Mouse (Mus musculus): ENCODE measurements around the gene Cldnd2.
"Not testable (repeated sequence)": the region's sequence is repeated elsewhere in the genome, so short reads cannot be mapped to it uniquely, and the experiment has no call there.

Cldnd2 gene

DNA sequence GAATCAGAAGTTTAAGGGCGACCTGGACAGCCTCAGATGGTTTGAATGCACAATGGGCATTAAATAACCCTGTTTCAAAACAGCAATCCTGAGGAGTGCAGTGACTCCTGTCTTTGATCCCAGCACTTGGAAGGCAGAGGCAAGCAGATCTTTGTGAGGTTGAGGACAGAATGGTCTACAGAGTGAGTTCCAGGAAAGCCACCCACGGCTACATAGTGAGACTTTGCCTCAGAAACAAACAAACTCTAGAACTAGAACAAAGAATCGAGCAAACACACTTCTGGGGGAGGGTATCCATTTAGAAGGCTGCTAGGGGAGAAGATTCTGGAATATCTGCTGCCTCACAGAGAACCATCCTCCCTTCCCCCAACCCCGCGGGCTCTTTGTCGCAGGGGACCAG lies at the start of gene Cldnd2:
Cldnd2 (plus strand) TSS at position 301 of the 400 bp plus-strand sequence.
- in situ Hi-C loops (cut with MboI): no loop called here

DNA sequence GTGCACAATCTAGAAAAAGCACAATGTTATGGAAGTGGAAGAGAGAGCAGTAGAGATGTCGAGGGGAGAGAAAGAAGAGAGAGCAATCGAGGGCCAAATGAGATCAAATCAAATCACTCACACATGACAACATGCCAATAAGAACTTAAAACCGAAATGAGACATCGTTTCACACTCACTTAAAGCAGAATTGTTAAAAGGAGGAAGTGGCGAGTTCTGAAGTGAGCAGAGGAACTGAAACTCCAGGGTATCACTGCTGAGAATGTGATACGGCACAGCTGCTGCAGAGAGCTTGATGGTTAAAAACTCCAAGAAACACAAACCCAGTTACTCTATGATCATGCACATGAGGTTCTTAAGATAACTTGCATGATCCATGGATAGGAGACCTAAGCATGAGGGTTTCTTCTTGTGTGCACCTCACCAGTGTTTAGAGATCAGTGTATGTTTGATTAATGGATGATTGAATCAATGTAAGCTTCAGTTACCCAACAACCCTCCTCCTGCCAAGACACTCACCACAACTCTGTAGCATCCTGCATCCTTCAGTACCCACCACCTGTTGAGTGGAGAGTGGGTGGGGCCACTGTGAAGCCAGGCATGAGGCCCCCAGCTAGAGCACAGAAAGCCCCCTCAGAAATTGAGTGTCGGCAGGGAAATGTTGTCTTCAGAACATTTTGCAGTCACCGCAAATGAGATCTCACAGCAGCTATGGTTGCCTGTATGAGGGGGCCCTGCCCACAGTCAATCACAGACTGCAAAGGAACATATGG lies 48.0 kb upstream of the Cldnd2 start:
- in situ Hi-C loops (cut with MboI): no loop called here

DNA sequence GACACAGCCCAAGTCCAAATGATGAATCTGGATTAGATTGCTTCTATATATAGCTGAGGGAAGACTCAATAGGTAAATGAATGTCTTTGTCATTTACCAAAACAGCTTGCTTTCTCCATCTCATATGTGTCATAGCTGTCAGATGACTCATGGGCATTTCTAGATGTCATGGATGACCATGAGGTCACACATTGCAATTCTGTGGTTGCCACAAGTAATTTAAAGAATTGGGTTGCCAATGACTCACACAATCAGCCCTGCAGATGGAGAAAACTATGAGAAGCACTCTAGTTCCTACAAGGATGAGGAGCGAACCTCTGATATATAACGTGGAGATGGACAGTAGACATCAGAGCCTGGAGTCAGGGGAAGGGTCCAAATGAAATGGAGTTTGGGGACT lies 41.1 kb upstream of the Cldnd2 start:
- in situ Hi-C loops (cut with MboI): no loop called here

DNA sequence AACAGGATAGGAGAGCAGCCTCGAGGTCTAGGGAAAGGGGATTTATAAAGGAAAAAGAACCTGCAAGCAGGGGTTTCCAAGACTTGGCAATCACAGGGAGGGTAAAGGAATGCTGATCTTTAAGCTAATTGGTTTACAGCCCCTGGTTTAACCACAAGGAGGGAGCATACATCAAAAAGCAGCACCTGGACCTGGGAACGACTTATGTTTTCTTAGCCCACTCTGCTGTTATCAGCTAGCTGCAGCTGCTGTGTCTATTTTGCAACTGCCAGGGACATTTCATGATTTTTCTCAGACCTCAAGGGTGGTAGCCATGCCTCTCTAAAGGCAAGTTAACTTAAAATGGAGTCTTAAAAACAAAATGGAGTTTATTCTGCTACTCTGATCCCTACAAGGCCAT lies 37.9 kb upstream of the Cldnd2 start:
- in situ Hi-C loops (cut with MboI): no loop called here

DNA sequence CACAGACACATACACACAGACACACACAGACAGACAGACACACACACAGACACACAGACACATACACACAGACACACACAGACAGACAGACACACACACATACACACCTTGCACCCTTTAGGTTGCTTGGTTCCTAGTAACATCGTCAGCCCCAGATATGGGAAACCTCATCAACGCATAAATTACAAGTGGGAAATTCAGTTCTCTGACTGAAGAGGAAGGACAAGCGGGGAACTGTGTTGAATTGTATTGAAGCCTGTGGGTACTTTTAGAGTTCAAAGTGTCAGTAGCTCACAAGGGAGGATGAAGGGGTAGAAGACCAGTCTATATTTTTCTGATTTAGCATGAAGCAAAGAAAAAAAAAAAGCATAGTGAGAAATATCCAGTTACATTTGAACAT lies 33.0 kb upstream of the Cldnd2 start:
- in situ Hi-C loops (cut with MboI): no loop called here

DNA sequence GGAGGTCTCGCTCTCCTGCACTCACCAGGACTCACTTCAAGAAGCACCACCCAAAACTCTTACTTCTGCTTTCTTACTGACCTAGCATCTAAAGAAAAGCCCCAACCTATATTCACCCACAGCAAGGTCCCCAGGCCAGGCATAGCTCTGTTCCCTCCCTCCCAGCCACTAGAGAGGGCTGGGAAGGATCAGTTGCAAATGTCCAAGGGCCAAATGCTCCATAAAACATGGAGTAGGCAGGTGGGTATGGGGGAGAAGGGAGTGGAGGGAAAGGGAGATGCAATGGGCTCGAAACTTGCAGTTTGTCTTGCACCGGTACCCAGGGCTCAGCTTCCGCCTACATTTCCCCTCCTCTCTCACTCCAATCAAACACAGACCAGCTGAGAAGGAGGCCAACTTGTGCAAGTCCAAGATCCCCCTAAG lies 32.4 kb upstream of the Cldnd2 start, which contains the start of gene Siglecg:
Siglecg (plus strand) TSS at position 74 of the 423 bp plus-strand sequence.
- in situ Hi-C loops (cut with MboI): no loop called here

DNA sequence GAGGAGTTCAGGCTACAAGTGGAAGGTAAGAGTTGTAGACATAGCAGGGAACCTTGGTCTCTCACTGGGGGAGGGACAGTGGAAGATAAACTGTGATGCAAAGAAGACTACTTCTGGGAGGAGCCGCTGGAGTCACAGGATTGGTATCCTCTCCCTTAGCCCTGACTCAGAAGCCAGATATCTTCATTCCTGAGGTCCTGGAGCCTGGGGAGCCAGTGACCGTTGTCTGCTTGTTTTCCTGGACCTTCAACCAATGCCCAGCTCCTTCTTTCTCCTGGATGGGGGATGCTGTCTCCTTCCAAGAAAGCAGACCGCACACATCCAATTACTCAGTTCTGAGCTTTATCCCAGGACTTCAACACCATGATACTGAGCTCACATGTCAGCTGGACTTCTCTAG lies 31.5 kb upstream of the Cldnd2 start:
- in situ Hi-C loops (cut with MboI): no loop called here

DNA sequence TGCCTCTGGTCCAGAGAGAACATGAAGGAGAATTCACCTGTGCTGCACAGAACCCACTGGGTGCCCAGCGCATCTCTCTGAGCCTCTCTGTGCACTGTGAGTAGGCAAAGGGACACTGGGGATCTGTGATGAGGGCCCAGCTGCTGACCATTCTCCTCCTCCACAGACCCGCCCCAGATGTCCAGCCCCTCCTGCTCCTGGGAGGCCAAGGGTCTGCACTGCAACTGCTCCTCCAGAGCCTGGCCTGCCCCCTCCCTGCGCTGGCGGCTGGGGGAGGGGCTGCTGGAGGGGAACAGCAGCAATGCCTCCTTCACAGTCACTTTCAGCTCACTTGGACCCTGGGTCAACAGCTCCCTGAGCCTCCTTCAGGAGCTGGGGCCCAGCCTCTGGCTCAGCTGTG lies 28.9 kb upstream of the Cldnd2 start:
- in situ Hi-C loops (cut with MboI): not testable (repeated sequence)

DNA sequence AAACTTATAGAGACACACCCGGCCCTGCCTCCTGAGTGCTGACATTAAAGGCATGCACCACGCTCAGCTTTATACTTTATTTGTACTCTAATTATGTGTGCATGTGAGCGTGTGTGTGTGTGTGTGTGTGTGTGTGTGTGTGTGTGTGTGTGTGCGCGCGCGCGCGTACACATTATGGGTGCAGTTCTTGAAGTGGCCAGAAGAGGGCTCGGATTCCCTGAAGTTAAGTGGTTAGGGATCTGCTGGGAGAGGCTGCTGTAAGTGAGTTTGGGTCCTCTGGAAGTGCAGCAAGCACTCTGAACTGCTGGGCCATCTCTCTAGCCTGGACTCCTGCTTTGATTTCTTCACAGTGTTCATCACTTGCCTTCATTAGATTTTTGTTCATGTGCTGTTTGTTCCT lies 23.3 kb upstream of the Cldnd2 start:
- in situ Hi-C loops (cut with MboI): no loop called here

DNA sequence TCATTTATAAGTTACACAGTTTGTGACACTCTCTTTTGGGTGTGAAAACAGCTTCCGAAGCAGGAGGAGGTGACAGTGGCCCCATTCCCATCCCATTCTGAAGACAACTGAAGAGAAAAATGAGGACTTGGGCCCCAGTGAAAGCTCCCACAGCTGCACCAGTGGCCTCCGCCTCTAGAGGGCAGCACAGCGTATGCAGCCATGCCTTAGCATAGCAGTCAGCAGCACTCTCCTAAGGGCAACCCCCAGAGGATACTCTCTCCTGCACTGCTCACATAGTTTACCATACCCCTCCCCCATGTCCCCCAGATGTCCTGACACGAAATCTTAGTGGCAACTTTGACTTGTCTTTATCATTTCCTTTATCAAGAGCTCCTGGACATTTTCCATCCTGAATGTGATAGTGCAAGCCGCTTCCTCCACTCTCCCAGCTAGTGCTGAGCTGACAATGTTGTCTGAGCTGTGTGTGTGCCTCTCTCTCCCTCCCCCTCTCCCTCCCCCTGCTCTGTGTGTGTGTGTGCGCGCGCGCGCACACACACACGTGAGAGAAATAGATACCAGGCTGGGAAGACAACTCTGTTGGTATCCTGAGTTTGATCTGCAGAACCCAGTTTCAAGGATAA lies 17.5 kb upstream of the Cldnd2 start:
- in situ Hi-C loops (cut with MboI): no loop called here

DNA sequence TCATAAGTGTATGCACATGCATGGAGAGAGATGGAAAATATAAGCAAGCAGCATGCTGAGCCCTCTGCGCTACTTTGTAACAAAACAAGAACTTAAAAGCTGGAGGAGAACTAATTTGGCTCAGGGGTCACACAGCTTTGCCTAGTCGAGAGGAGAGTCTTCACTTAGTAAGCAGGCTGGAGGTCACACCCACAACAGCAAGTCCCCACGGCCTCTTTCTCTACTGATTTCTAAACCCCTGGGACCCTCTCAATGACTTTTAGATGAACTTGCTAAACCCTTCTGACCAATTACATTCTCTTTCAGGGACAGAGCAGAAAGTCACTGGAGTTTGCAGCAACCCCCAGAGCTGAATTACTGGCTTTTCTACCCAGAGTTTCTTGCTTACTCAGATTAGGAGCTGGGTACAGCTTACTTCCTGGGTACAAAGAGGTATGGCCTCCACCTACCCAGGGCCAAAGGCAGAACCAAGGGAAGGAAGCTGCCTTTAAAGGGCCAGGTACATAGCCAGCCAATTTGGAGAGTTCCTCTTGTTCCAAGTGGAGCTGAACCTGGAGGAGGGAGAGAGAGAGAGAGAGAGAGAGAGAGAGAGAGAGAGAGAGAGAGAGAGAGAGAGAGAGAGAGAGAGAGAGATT lies 16.5 kb upstream of the Cldnd2 start:
- in situ Hi-C loops (cut with MboI): no loop called here

DNA sequence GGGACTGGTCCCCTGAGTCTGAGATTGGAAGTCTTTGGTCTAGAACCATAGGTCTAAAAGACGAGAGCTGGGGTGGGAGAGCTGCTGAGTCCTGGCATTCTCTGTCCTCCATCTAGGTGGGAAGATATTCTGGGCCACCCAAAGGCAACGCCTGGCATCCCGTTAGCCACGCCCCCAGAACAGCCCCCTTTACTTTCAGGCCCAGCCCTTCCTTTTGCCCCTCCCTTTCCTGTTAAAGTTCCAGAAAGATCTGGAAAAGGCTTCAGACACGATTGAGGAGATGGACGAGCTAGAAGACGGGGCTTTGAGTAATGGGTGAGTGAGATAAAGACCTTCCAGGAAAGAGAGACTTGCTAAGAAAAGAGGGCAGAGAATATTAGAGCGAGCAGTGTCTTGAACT lies 13.2 kb upstream of the Cldnd2 start, which contains the start of gene Lim2:
Lim2 (plus strand) TSS at position 265 of the 400 bp plus-strand sequence.
- in situ Hi-C loops (cut with MboI): no loop called here

DNA sequence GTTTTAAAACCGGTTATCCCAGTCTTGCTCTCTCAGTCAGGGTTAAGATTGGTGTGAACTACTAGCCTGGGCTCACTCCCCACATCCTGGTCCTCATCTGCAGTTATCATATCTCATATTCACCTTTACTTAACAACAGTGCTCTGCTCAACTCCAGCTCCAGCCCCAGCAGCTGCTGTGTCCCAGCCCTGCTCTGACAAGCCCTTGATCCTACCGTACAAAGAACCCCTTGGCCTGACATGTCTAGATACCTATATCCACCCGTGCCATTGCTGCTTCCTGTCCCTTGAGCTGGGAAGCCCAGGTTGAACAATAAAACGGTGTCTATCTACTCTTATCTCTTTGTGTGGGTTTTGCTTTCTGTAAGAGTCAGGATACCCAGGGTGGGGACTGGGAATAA lies 11.1 kb upstream of the Cldnd2 start:
- in situ Hi-C loops (cut with MboI): no loop called here

DNA sequence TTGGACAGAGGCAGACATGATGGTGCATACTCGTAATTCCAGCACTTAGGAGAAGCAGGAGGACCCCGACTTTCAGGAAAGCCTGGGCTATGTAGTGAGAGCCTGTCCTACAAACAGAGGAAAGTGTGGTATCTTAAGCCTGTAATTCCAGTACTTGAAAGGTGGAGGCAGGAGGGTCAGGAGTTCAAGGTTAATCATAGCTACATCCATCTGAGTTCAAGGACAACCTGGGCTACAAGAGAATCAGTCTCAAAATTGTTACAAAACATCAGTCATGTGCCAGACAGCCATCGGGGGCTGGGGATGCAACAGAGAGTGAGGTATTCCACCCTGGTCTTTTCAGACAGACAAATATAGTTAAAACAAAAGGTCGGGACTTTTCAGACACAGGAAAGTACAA lies 7.7 kb upstream of the Cldnd2 start:
- in situ Hi-C loops (cut with MboI): no loop called here

DNA sequence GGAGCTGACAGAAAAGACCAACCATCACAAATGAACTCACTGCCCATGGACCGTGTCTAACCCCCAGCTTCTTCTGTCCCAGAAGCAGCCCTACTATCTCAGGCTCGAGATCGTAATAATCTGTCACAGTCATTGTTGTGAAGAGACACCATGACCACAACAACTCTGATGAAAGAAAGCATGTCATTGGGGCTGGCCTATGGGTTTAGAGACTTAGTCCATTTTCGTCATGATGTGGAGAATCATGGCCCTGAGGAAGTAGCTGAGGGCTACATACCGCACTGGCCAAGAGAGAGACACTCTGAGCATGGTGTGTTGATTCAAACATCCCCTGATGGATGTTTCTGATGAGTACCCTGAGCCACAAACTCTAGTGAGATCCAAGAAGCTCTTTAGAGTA lies 5.9 kb upstream of the Cldnd2 start:
- in situ Hi-C loops (cut with MboI): no loop called here

DNA sequence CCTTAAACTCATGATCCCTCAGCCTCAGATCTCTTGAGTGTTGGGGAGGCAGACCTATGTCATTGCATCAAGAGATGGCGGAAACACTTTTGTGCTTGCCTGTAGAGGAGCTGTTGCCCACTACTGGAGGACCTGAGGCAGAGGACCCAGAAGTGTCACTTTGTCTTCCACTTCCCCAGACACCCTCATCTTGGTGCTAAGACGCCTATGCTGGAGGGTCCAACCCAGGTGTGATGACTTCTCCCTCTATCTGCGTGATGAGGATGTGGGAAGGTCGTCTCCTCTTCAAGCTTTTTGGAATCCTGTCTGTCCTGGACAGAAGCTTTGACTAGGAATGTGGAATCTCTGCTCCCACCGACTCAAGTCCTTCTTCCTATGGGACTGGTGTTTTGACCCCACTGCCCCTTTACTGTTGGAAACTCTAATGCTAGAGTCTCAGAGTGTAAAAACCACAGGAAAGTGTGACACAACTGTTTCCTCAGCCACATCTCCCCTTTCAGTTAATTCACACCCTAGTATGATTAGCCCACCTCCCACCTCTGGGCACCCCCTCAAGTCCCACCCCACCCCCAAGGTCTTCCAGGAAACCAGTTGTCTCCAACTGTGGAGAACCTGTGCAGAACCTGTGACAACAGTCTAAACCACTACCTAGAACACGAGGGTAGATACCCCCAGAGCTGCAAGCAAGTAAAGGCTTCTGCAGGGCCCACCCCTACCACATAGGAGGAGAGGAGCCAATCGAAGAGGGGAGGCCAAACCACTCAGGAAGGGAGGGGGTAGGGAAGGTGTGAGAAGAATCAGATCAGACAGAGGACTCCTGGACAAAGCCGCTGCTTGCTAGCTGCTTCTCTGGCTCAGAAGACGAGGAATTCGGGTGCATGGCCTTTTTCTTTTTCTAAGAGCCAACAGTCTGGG lies 4.0 kb upstream of the Cldnd2 start, which contains the start of gene Nkg7:
Nkg7 (plus strand) TSS at position 733 of the 915 bp plus-strand sequence.
- in situ Hi-C loops (cut with MboI): no loop called here

DNA sequence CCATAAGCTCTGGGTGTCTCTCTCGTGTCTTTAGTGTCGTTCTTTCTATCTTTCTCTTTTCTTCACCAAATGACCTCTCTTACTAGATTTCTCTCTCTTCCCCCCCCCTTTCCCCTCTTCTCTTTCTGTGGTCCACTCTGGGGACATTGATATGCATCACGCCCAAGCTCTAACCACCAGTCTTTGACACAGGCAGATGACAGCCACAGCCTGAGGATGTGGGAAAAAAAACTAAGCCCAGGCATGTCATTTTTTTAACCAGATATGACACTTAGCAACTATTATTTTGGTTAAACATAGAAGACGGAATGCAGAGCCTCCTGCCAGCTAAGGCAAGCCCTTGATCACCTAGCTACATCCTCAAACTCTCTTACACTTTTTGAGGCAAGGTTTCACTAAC lies 2.0 kb upstream of the Cldnd2 start:
- in situ Hi-C loops (cut with MboI): no loop called here

DNA sequence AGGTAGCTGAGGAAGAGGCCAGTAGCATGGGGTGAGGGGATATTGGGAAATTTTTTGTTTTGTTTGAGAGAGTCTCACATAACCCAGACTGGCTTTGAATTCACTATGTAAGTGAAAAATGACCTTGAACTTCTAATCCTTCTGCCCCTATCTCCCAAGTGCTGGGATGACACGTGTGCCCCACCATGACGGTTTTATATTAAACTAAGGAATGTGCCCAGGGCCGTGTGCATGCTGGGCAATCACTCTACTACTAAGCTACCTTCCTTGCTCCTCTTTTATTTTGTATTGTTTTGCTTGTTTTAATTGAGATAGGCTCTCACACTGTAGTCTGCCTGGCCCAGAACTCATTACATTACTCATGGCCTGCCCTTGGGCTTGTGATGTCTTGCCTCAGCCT lies 489 bp downstream of the Cldnd2 start:
- in situ Hi-C loops (cut with MboI): no loop called here

DNA sequence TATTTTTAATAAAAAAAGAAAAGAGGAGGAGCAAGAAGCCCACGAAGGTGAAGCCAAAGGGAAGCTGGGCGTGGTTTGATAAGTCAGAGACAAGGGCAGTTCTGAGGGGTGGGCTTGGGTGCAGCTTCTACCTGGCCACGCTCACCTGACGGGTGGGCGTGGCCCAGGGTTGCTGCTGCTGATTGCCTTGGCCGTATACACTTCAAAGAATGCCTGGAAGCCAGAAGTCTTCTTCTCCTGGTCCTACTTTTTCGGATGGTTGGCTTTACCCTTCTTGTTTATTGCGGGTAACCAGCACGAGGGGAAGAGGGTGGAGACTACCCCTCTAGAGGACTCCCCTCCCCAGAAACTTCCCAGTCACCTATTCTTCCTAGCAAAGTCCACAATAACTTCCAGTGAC lies 2.1 kb downstream of the Cldnd2 start:
- in situ Hi-C loops (cut with MboI): no loop called here

DNA sequence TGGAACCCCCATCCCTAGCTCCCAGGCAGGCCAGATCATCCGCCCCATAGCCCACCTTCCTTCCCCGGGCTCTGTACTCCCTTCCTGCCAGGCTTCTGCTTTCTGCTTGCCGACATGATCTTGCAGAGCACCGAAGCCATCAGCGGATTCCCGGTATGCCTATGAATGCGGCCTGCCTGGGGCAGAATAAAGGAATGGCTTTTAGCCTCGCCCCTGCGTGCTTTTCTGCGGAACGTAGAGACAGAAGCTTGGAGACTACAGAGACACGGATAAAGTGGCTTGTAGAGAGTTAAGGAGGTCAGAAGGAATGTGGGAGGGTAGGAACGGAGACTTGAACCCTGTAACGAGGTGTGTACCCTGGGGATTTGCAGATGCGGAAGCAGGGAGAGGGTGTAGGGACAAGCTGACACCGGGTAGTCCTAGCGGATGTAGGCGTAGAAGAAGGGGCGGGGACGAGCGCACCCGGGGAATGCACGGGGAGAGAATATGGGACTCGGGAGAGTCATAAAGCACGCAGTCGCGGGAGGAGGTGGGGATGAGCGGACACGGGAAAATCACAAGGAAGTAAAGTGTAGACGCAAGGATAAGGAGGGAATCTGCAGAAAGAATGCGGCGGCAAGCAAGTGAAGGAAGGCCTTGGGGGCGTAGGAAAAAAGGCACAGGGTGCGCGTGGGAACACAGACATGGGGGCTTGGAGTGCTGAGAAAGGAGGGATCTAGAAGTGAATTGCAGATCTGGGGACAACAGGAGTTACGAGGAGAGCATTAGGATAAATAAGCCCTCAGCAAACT lies 2.7 kb downstream of the Cldnd2 start:
- in situ Hi-C loops (cut with MboI): no loop called here

DNA sequence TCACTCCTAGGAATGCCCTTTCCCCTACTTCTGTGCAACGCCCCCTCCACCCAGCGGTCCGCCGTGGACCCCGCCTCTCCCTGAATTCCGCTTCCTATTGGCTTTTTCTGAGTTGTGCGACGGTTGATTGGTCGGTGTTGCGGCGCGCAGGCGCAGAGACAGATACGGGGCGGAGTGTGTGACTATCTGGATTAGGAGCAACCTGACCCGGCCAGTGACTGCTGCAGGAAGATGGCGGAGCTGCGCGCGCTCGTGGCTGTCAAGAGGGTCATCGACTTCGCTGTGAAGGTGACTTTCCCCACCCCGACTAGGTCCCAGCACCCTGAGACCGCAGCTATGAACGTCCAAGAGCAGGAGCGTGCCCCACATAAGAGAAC lies 3.3 kb downstream of the Cldnd2 start, which contains the start of the genes Etfb and Gm45233:
Etfb (plus strand) TSS at position 167 of the 377 bp plus-strand sequence.
Gm45233 (plus strand) TSS at position 212 of the 377 bp plus-strand sequence.
- in situ Hi-C loops (cut with MboI): no loop called here
